Mouse (Mus musculus): ENCODE results near the gene Stag1. TPM values are rescaled to one million over a fixed set of nuclear protein-coding genes. Genes with fewer than 3 reads are reported as not detected.
"Not testable (repeated sequence)": the region's sequence is repeated elsewhere in the genome, so short reads cannot be mapped to it uniquely, and the experiment has no call there.

The Stag1 gene
- polyA plus RNA-seq, 1 experiment from 2014 or later = 50.6 TPM

DNA sequence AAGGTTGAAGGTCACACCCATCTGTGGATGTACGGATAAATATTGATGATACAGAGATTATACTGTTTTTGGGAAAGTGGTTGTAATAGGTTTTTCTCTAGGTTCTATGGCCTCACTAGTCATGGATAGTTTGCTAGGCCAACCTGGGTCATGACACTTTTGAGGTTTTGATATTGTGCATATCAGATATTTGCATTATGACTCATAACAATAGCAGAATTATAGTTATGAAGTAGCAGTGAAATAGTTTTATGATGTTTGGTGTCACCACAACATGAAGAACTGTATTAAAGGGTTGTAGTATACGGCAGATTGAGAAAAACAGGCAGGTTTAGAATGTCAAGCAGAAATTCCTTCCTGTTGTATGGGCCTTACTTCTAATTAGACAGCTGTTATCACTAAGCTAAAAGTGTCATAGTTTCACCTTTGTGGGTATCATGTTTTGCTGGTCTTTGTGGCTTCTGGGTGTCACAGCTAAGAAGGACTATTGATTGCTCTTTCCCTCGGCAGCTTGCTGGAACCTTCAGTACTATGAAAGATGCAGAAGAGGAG, 92.2 kb downstream of the Stag1 start:
- Histone ChIP-seq H3K4me1 (ENCODE audit: control insufficient read depth, insufficient read depth, low read length) (peaks cover 6% of the 10 kb centered on the region; the same call in 1 of the 2 replicates), H3K9ac (ENCODE audit: low read length) (no peak overlapping the region), H3K9me3 (ENCODE audit: control insufficient read depth, low read length) (no peaks in the 10 kb centered on the region), H3K4me2 (ENCODE audit: low read depth) (no peak overlapping the region), H3K27ac (ENCODE audit: low read depth, low read length) (no peak overlapping the region), H3K27me3 (ENCODE audit: control insufficient read depth, insufficient read depth, low read length) (no peaks in the 10 kb centered on the region), H3K36me3 (ENCODE audit: control insufficient read depth, insufficient read depth, low read length) (no peaks in the 10 kb centered on the region), H3K4me3 (ENCODE audit: low read depth, low read length) (no peak overlapping the region)
- DNase-seq (ENCODE audit: low spot score) (no peak), ATAC-seq (ENCODE audit: insufficient read depth, low FRiP score, low TSS enrichment) (no peak)
- WGBS = 88% methylated on average over 3 of the region's 3 CpGs

DNA sequence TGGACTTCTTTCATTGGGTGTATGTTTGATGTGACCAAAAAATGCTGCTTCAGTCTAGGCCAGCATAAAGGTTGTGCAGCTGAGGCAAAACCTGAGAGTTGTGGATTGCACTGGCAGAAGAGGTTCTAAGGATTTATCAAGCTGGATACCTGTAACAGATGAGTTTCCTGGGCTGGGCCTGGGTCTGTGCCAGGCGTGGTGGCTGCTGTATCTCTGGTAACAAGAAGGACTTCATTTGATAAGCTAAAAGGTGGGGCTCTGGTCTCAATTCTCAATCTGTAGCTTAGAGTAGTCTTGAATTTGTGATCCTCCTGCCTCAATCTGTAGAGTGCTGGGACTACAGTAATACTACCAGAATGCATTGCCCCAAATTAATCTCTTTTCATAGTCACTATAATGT, 94.6 kb downstream of the Stag1 start:
- no peak overlapping the region for H3K27ac ChIP-seq (ENCODE audit: low read depth, low read length)
- no peaks in the 10 kb centered on the region for H3K36me3 ChIP-seq (ENCODE audit: control insufficient read depth, insufficient read depth, low read length)
- DNase-seq (ENCODE audit: low spot score) (no peak), ATAC-seq (ENCODE audit: insufficient read depth, low FRiP score, low TSS enrichment) (no peak)
- no peaks in the 10 kb centered on the region for H3K9me3 ChIP-seq (ENCODE audit: control insufficient read depth, low read length)
- no peak overlapping the region for H3K4me2 ChIP-seq (ENCODE audit: low read depth)
- no peak overlapping the region for H3K9ac ChIP-seq (ENCODE audit: low read length)
- H3K4me1 ChIP-seq (ENCODE audit: control insufficient read depth, insufficient read depth, low read length) = no peaks in the 10 kb centered on the region
- no peaks in the 10 kb centered on the region for H3K27me3 ChIP-seq (ENCODE audit: control insufficient read depth, insufficient read depth, low read length)
- 88% methylated on average over 1 of the region's 1 CpGs for WGBS
- H3K4me3 ChIP-seq (ENCODE audit: low read depth, low read length) = no peak overlapping the region

DNA sequence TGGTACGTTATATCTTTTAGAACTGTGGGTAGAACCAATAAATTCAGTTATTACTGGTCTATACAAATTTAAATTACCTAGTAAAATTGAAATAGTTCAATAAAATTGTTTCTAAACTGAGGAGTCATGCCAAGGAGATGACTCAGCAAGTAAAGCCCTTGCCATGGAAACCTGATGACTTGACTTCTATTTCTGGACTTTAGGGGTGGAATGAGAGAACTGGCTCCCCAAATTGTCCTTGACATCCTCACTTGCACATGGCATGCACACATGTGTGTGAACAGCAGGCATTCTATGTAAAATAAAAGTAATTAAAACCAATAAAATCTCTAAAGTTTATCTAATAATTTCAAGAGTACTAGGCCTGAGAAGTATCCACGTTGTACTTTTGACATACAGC, 98.9 kb downstream of the Stag1 start:
- WGBS = 92% methylated on average over 2 of the region's 2 CpGs
- no peak for DNase-seq (ENCODE audit: low spot score)
- H3K9me3 ChIP-seq (ENCODE audit: control insufficient read depth, low read length) = no peaks in the 10 kb centered on the region

DNA sequence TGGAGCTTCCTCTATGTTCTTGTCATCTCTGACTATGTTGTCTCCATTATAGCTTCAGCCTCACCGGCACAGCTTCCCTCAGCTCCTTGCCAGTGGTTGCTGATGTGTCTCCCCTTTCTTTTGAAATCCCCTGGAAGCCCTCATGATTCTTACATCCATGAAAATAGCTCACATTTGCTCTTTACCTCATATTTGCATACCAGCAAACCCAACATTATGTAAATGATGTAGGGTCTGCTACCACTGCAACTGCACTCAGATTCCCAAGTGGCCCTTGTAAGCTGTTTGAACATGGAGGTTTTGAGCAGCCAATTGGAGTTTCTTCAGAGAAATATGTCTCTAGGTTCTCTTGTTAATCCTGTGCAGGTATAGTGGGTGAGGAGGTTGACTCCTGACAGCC, 110.0 kb downstream of the Stag1 start:
- no peaks in the 10 kb centered on the region for H3K27me3 ChIP-seq (ENCODE audit: control insufficient read depth, insufficient read depth, low read length)
- no peaks in the 10 kb centered on the region for H3K9me3 ChIP-seq (ENCODE audit: control insufficient read depth, low read length)
- no peak overlapping the region for H3K4me3 ChIP-seq (ENCODE audit: low read depth, low read length)
- no peak overlapping the region for H3K4me2 ChIP-seq (ENCODE audit: low read depth)
- ATAC-seq (ENCODE audit: insufficient read depth, low FRiP score, low TSS enrichment) (no peak), DNase-seq (ENCODE audit: low spot score) (no peak)
- no peaks in the 10 kb centered on the region for H3K36me3 ChIP-seq (ENCODE audit: control insufficient read depth, insufficient read depth, low read length)
- H3K27ac ChIP-seq (ENCODE audit: low read depth, low read length) = no peak overlapping the region
- WGBS = 86% methylated on average over 1 of the region's 1 CpGs
- no peak overlapping the region for H3K9ac ChIP-seq (ENCODE audit: low read length)
- H3K4me1 ChIP-seq (ENCODE audit: control insufficient read depth, insufficient read depth, low read length) = no peaks in the 10 kb centered on the region

More for the DNA sequence above, 98.9 kb downstream of the Stag1 start:
- H3K27ac ChIP-seq (ENCODE audit: low read depth, low read length) = no peak overlapping the region
- ATAC-seq (ENCODE audit: insufficient read depth, low FRiP score, low TSS enrichment) = no peak
- no peak overlapping the region for H3K4me3 ChIP-seq (ENCODE audit: low read depth, low read length)
- no peak overlapping the region for H3K4me2 ChIP-seq (ENCODE audit: low read depth)
- H3K27me3 ChIP-seq (ENCODE audit: control insufficient read depth, insufficient read depth, low read length) = no peaks in the 10 kb centered on the region
- no peaks in the 10 kb centered on the region for H3K36me3 ChIP-seq (ENCODE audit: control insufficient read depth, insufficient read depth, low read length)
- no peaks in the 10 kb centered on the region for H3K4me1 ChIP-seq (ENCODE audit: control insufficient read depth, insufficient read depth, low read length)
- no peak overlapping the region for H3K9ac ChIP-seq (ENCODE audit: low read length)

DNA sequence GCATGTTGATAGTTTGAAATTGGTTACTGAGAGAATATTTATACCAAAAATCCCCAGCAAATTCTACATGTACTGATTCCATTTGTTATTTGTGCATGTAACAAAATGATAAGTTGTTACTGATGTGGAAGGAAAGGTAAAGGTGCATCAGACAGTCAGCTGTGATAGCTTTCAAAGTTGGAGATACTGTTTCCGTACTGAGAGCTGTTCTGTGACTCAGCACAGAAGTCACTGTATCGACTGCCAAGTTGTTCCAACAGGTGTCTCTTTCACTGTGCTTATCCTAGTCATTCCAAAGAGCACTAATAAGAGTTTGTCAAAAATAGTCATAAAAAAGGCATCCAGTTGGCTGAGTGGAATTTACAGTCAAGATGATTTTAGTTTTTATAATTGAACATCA, 114.1 kb downstream of the Stag1 start:
- no peak for ATAC-seq (ENCODE audit: insufficient read depth, low FRiP score, low TSS enrichment)
- no peaks in the 10 kb centered on the region for H3K27me3 ChIP-seq (ENCODE audit: control insufficient read depth, insufficient read depth, low read length)
- H3K9ac ChIP-seq (ENCODE audit: low read length) = no peak overlapping the region
- H3K4me2 ChIP-seq (ENCODE audit: low read depth) = no peak overlapping the region
- no peaks in the 10 kb centered on the region for H3K4me1 ChIP-seq (ENCODE audit: control insufficient read depth, insufficient read depth, low read length)
- H3K27ac ChIP-seq (ENCODE audit: low read depth, low read length) = no peak overlapping the region
- no peaks in the 10 kb centered on the region for H3K9me3 ChIP-seq (ENCODE audit: control insufficient read depth, low read length)
- H3K36me3 ChIP-seq (ENCODE audit: control insufficient read depth, insufficient read depth, low read length) = no peaks in the 10 kb centered on the region
- H3K4me3 ChIP-seq (ENCODE audit: low read depth, low read length) = no peak overlapping the region
- no peak for DNase-seq (ENCODE audit: low spot score)
- 84% methylated on average over 2 of the region's 2 CpGs for WGBS

DNA sequence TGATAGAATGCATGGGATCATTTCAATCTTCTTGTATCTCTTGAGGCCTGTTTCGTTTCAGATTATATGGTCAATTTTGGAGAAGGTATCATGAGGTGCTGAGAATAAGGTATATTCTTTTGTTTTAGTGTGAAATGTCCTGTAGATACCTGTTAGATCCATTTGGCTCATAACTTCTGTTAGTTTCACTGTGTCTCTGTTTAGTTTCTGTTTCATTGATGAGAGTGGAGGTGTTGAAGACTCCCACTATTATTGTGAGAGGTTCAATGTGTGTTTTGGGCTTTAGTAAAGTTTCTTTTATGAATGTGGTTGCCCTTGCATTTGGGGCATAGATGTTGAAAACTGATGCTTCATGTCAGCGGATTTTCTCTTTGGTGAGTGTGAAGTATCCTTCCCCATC, 127.2 kb downstream of the Stag1 start:
- not testable (repeated sequence) for H3K4me3 ChIP-seq (ENCODE audit: low read depth, low read length); H3K9ac ChIP-seq (ENCODE audit: low read length); H3K27me3 ChIP-seq (ENCODE audit: control insufficient read depth, insufficient read depth, low read length); H3K4me1 ChIP-seq (ENCODE audit: control insufficient read depth, insufficient read depth, low read length); H3K4me2 ChIP-seq (ENCODE audit: low read depth); H3K36me3 ChIP-seq (ENCODE audit: control insufficient read depth, insufficient read depth, low read length); ATAC-seq (ENCODE audit: insufficient read depth, low FRiP score, low TSS enrichment); H3K9me3 ChIP-seq (ENCODE audit: control insufficient read depth, low read length); DNase-seq (ENCODE audit: low spot score); H3K27ac ChIP-seq (ENCODE audit: low read depth, low read length)
- 95% methylated on average over 2 of the region's 2 CpGs for WGBS

DNA sequence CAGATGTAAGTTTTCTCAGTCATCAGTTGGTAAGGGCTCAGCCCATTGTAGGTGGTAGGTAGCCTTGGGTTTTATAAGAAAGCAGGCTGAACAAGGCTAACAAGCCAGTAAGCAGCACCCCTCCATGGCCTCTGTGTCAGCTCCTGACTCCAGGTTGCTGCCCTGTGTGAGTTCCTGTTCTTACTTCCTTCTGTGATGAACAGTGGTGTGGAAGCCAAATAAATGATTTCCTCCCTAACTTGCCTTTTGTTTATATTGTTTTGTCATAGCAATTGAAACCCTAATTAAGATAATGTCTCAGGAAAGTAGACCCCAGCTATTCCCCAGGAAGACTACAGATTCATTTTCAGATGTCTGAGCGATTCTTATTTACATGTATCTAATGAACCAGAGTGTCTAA, 134.2 kb downstream of the Stag1 start:
- WGBS = 93% methylated on average over 1 of the region's 1 CpGs
- no peak overlapping the region for H3K4me2 ChIP-seq (ENCODE audit: low read depth)
- H3K9ac ChIP-seq (ENCODE audit: low read length) = no peak overlapping the region
- H3K36me3 ChIP-seq (ENCODE audit: control insufficient read depth, insufficient read depth, low read length) = no peaks in the 10 kb centered on the region
- H3K27me3 ChIP-seq (ENCODE audit: control insufficient read depth, insufficient read depth, low read length) = no peaks in the 10 kb centered on the region
- ATAC-seq (ENCODE audit: insufficient read depth, low FRiP score, low TSS enrichment) (no peak), DNase-seq (ENCODE audit: low spot score) (no peak)
- no peak overlapping the region for H3K27ac ChIP-seq (ENCODE audit: low read depth, low read length)
- no peak overlapping the region for H3K4me3 ChIP-seq (ENCODE audit: low read depth, low read length)
- no peaks in the 10 kb centered on the region; the same call in 1 of the 2 replicates for H3K4me1 ChIP-seq (ENCODE audit: control insufficient read depth, insufficient read depth, low read length)
- no peaks in the 10 kb centered on the region for H3K9me3 ChIP-seq (ENCODE audit: control insufficient read depth, low read length)

DNA sequence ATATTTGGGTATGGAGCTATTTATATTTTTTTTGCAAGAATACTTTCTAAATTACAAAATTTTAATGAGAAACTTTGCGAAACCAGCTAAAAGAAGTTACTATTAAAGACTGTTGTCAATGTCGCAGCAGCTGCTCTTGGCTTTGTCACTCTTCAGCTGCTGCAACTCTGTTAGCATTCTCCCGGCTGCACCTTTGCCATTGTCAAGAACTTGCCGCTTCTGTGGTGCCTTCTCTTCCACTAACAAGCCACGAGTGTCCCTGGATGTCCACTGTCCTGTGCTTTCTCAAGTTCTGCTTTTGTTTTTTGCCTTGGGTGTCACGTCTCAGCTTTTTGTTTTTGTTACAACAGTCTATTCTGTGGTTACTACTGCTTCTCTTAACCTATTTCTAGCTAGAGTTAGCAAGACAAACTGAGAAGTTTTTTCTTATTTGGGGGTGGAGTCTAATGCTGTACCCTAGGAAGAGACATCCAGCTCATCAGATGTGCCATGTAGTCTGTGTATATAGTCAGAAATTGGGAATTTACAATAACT, 136.4 kb downstream of the Stag1 start:
- no peak overlapping the region for H3K4me3 ChIP-seq (ENCODE audit: low read depth, low read length)
- no peak overlapping the region for H3K9ac ChIP-seq (ENCODE audit: low read length)
- H3K27ac ChIP-seq (ENCODE audit: low read depth, low read length) = no peak overlapping the region
- H3K9me3 ChIP-seq (ENCODE audit: control insufficient read depth, low read length) = no peaks in the 10 kb centered on the region
- H3K27me3 ChIP-seq (ENCODE audit: control insufficient read depth, insufficient read depth, low read length) = no peaks in the 10 kb centered on the region
- no peaks in the 10 kb centered on the region for H3K36me3 ChIP-seq (ENCODE audit: control insufficient read depth, insufficient read depth, low read length)
- no peak for DNase-seq (ENCODE audit: low spot score)
- no peak overlapping the region for H3K4me2 ChIP-seq (ENCODE audit: low read depth)
- no peak for ATAC-seq (ENCODE audit: insufficient read depth, low FRiP score, low TSS enrichment)
- no peaks in the 10 kb centered on the region; the same call in 1 of the 2 replicates for H3K4me1 ChIP-seq (ENCODE audit: control insufficient read depth, insufficient read depth, low read length)
- WGBS = 81% methylated on average over 6 of the region's 6 CpGs

DNA sequence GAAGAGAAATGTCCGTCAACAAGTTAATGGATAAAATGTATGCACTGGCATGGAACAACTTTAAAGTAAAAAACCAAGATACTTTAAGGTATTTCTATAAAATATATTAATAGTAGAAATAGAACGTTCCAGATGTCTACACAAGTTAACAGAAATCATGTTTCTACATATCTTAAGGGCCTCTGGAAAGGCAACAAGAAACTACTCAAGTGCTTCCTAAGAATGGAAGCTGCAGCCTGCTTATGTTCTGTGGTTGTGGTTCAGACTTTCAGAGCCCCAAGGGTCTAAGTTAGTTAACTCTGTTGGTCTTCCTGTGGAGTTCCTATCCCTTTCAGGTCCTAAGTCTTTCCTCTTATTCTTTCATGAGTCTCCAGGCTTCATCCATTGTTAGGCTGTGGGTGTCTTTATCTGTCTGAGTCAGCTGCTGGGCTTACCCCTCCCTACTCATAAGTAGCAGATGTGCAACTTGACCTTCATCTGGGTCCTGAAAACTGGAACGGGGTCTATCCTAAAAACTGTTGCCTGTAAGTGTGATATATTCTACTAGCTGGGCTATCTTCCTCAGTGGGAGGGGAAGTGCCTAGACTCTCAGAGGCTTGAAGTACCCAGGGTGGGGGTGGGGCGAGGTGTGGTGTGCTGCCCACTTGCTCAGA, 138.5 kb downstream of the Stag1 start:
- DNase-seq (ENCODE audit: low spot score) (no peak), ATAC-seq (ENCODE audit: insufficient read depth, low FRiP score, low TSS enrichment) (no peak)
- no peak overlapping the region for H3K27ac ChIP-seq (ENCODE audit: low read depth, low read length)
- no peaks in the 10 kb centered on the region for H3K36me3 ChIP-seq (ENCODE audit: control insufficient read depth, insufficient read depth, low read length)
- no peak overlapping the region for H3K4me3 ChIP-seq (ENCODE audit: low read depth, low read length)
- no peak overlapping the region for H3K9ac ChIP-seq (ENCODE audit: low read length)
- H3K4me2 ChIP-seq (ENCODE audit: low read depth) = no peak overlapping the region
- WGBS = 77% methylated on average over 4 of the region's 4 CpGs
- H3K9me3 ChIP-seq (ENCODE audit: control insufficient read depth, low read length) = no peaks in the 10 kb centered on the region
- no peaks in the 10 kb centered on the region; the same call in 1 of the 2 replicates for H3K4me1 ChIP-seq (ENCODE audit: control insufficient read depth, insufficient read depth, low read length)
- H3K27me3 ChIP-seq (ENCODE audit: control insufficient read depth, insufficient read depth, low read length) = no peaks in the 10 kb centered on the region

All from neural tube, embryonic 11.5 days (tissue).